Mouse (Mus musculus): ENCODE measurements at regions not wholly inside any gene's neighbourhood (a gene's known extent, or its start where the extent isn't known, plus 50 kb on each side); places are given as distances from the start of the nearest gene placed in this dataset.

- no peak for TF ChIP-seq CTCF (conservative IDR thresholded peaks at IDR 0.05; ENCODE audit: low read length)
- TF ChIP-seq NANOG (IDR thresholded peaks at IDR 0.05; ENCODE audit: borderline replicate concordance, low read length) = no peak
Observed at GRCm38 (mm10) chr6:93266826-93267225, 323.5 kb upstream of the Adamts9 start.
